Mouse (Mus musculus): Measurements from ENCODE around the gene Rpp38.
A peak's percentile ranks its signal among the peaks of the same experiment; 100 is the strongest.

Gene Rpp38

DNA sequence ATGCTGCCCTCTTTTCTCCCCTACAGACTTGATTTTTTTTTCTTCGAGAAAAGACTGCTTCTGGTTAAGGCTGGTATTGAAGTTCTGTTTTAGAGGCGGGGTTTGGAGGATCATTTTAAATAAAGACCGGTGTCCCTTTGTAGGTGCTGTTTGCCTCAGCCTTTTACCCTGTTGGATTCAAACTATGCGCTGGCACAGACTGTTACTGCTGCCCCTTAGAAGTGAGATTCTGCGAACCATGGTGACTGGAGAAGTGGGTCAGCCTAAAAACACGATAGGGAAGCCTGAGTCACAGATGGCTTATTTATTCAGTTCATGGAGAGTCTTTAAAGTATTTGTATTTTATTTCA lies 47.3 kb downstream of the Rpp38 start:
- peak; percentile 38 for DNase-seq

DNA sequence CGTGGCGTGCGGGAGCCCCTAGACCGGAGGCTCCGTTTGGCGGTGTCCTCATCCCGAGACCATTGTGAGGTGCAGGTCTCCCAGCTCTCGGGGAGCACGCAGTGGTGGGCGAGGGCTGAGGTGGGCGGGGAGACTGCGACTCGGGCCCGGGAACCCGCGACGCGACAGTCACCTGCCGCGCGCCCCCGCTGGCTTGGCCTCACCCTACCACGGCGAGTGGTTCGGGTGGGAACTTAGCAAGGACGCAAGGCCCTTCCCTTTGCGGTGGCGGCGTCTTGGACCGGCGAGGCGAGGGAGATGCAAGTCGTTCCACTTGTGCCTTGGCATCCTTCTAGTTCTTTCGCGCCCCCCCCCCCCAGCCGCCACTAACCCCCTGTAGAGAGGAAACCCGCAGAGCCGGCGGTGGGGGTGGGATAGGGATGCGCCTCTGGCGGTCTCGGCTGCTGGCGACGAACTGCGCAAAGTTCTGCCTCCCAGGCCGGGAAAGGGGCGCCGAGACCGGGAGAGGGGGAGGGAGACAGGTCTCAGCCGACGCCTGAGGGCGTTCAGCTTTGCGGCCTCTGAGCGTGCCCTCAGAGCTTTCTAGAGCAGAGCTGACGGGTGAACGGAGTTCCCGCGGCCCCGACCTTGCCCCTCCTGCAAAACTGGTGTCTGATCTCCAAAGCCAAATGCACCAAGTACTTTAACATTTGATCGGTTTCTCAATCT lies 47.8 kb downstream of the Rpp38 start:
- DNase-seq, result no peak

DNA sequence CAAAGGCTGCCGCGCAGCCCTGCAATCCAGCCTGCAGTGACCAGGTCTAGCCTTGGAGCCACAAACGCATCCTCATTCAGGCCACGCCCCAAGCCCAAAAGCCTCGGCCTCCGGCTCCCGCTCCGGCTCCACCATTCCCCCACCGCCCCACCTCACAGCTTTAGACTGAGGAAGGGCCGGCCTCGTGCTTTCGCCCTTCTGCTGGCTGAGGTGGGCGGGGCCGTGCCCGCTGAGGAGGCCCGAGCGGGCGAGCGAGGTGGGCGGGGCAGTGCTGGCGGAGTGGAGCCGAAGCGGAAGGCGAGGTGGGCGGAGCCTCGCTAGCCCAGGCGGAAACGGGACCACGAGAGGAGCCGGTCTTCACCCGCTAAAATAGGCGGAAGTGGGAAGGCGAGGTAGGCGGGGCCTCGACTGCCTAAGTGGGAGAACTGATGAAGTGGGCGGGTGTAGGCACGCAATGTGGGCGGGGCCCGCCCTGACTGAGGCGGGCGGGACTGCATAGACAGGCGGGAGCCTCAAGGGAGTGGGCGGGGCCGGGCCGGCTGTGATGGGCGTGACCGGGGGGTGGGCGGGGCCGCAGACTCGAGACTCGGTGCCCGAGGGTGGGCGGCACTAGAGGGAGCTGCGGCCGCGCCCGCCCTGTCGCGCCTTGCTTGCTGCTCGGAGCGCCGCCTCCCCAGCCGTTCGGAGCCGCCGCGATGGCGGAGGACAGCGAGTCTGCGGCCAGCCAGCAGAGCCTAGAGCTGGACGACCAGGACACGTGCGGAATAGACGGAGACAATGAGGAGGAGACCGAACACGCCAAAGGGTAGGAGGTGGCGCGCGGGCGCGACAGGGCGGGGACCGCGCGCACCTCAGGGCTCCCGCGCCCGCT lies 48.6 kb downstream of the Rpp38 start, which contains the start of gene Nmt2:
TSS of gene Nmt2 (plus strand) at position 611 of the 871 bp plus-strand sequence.
- DNase-seq, result peak; percentile 100

DNA sequence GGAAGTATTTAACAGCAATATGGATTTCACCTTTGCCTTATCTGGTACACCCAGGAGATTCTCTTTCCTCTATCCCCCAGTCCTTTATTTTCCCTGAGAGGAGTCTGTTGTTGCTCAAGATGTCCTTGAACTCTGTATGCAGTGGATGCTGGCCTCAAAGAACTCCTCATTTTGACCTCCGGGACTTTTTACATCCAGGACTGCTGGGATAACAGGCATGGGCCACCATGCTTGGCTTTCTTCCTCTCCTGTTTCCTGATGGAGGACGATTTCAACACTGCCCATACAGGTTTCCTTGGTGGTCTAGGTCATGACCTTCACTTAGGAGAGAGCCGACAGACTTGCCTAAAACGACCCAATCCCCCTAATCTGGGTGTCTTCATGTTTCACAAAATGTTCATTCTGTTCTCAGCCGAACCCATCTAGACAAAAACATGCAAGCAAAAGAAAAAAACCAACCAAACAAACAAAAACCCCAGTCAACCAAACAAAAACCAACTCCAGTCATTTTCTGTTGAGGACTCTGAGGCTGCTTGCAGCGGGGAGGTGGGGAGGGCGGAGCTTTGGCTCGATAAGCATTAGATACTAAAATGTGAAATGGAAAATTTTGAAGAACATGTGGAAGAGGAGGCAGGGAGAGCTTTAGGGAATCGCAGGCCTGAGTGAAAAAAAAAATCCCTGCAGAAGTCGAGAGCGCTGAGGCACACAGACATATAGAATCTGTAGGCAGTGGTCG lies 49.4 kb downstream of the Rpp38 start:
- peak; percentile 53 for DNase-seq

DNA sequence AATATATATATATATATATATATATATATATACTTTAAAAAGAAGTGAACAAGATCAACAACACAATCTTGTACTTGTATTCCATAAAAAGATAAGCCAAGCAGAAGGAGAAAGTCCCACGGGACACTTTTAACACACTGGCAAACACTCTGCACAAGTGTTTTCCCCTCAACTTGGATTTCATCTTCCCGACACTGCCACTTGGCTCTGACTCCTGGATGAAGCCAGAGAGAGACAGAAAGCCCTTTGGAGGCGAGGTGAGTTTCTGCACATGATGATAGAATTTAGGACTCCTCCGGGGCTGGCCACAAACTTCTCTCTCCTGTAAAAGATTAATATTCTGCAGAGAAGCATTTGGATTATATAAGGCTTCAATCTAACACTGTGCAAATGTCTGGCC lies 51.1 kb downstream of the Rpp38 start:
- no peak for DNase-seq

Measured in cerebellum, adult 11-12 months (tissue).